ENCODE assay signal across 7 mouse cellular contexts in genomic region chr11:102429551-102429950, GRCm38 (mm10). TPM values are rescaled to one million over a fixed set of nuclear protein-coding genes. Genes with fewer than 3 reads are reported as not detected.
A peak's percentile ranks its signal among the peaks of the same experiment; 100 is the strongest.
DNase-seq lines count a peak whose midpoint lies in the region; ATAC-seq lines count a peak whose summit lies in the region.

No protein-coding gene starts in this region.

- peaks cover 17% of the 10 kb centered on the region for H3K4me1 ChIP-seq in lung, embryonic 16.5 days (replicated peaks; ENCODE audit: control insufficient read depth, insufficient read depth, low read length)
- 0 out of 2 replicates have a peak, but pooled peaks cover 3% of the 10 kb centered on the region for H3K4me1 ChIP-seq in forebrain, embryonic 14.5 days (ENCODE audit: control insufficient read depth, insufficient read depth, low read length)
- H3K4me1 ChIP-seq in liver, embryonic 11.5 days (replicated peaks; ENCODE audit: control insufficient read depth, insufficient read depth, low read length): peaks cover 10% of the 10 kb centered on the region
- H3K4me1 ChIP-seq in stomach, embryonic 15.5 days: peaks cover 17% of the 10 kb centered on the region

- WGBS in lung, embryonic 16.5 days: 28% methylated on average over 3 of the region's 3 CpGs
- WGBS in forebrain, embryonic 14.5 days: 36% methylated on average over 3 of the region's 3 CpGs
- WGBS in liver, embryonic 11.5 days: 24% methylated on average over 3 of the region's 3 CpGs
- 35% methylated on average over 3 of the region's 3 CpGs for WGBS in stomach, embryonic 15.5 days

- H3K9ac ChIP-seq in lung, embryonic 16.5 days (ENCODE audit: low read length): peak overlapping the region; percentile 83
- H3K9ac ChIP-seq in forebrain, embryonic 14.5 days (ENCODE audit: low read length): peak overlapping the region; percentile 64
- H3K9ac ChIP-seq in liver, embryonic 11.5 days (ENCODE audit: low read depth, low read length): peak overlapping the region; percentile 43
- no peak overlapping the region for H3K9ac ChIP-seq in stomach, embryonic 15.5 days

- H3K27me3 ChIP-seq in lung, embryonic 16.5 days (ENCODE audit: control insufficient read depth, insufficient read depth, low read depth, low read length): no peaks in the 10 kb centered on the region
- no peaks in the 10 kb centered on the region for H3K27me3 ChIP-seq in forebrain, embryonic 14.5 days (replicated peaks; ENCODE audit: control insufficient read depth, insufficient read depth, low read length)
- H3K27me3 ChIP-seq in liver, embryonic 11.5 days (replicated peaks; ENCODE audit: control insufficient read depth, insufficient read depth, low read length): no peaks in the 10 kb centered on the region
- H3K27me3 ChIP-seq in stomach, embryonic 15.5 days (replicated peaks): no peaks in the 10 kb centered on the region

- peak overlapping the region; percentile 86 for H3K4me2 ChIP-seq in lung, embryonic 16.5 days (ENCODE audit: low read depth, low read length)
- peak overlapping the region; percentile 100 for H3K4me2 ChIP-seq in forebrain, embryonic 14.5 days (ENCODE audit: low read length)
- H3K4me2 ChIP-seq in liver, embryonic 11.5 days: peak overlapping the region; percentile 97
- H3K4me2 ChIP-seq in stomach, embryonic 15.5 days: peak overlapping the region; percentile 90

- H3K27ac ChIP-seq in lung, embryonic 16.5 days (ENCODE audit: low read length): peak overlapping the region; percentile 45
- H3K27ac ChIP-seq in forebrain, embryonic 14.5 days (ENCODE audit: low read depth, low read length): no peak overlapping the region
- H3K27ac ChIP-seq in liver, embryonic 11.5 days (ENCODE audit: low read depth, low read length): no peak overlapping the region
- peak overlapping the region; percentile 6 for H3K27ac ChIP-seq in stomach, embryonic 15.5 days

- no peaks in the 10 kb centered on the region for H3K36me3 ChIP-seq in lung, embryonic 16.5 days (ENCODE audit: control insufficient read depth, insufficient read depth, low read length)
- H3K36me3 ChIP-seq in forebrain, embryonic 14.5 days (ENCODE audit: control insufficient read depth, insufficient read depth, low read length): peaks cover 11% of the 10 kb centered on the region
- H3K36me3 ChIP-seq in liver, embryonic 11.5 days (ENCODE audit: control insufficient read depth, insufficient read depth, low read length): no peaks in the 10 kb centered on the region
- no peaks in the 10 kb centered on the region; the same call in 1 of the 2 replicates for H3K36me3 ChIP-seq in stomach, embryonic 15.5 days

- H3K9me3 ChIP-seq in lung, embryonic 16.5 days (ENCODE audit: control insufficient read depth, low read length): no peaks in the 10 kb centered on the region
- no peaks in the 10 kb centered on the region for H3K9me3 ChIP-seq in forebrain, embryonic 14.5 days (replicated peaks; ENCODE audit: control insufficient read depth, low read length)
- no peaks in the 10 kb centered on the region for H3K9me3 ChIP-seq in liver, embryonic 11.5 days (ENCODE audit: control insufficient read depth, low read length)
- H3K9me3 ChIP-seq in stomach, embryonic 15.5 days: no peaks in the 10 kb centered on the region

- no peak for DNase-seq in lung, postnatal 4 days
- no peak for DNase-seq in forebrain, embryonic 14.5 days (ENCODE audit: low spot score)
- DNase-seq in liver, embryonic 11.5 days (ENCODE audit: low spot score): no peak
- DNase-seq in right cerebral cortex, postnatal 10 days (ENCODE audit: low spot score in 2 of 2): no peak
- DNase-seq in ovary, adult 18-20 months (ENCODE audit: low spot score): no peak

- no peak for ATAC-seq in lung, embryonic 16.5 days (ENCODE audit: low read depth)
- ATAC-seq in forebrain, embryonic 14.5 days: no peak
- ATAC-seq in liver, embryonic 11.5 days (replicated peaks; ENCODE audit: low FRiP score): no peak
- no peak for ATAC-seq in stomach, embryonic 15.5 days (ENCODE audit: insufficient read depth, low FRiP score, low read depth)

- peak overlapping the region; percentile 78 for H3K4me3 ChIP-seq in lung, embryonic 16.5 days (ENCODE audit: low read length)
- peak overlapping the region; percentile 55 for H3K4me3 ChIP-seq in forebrain, embryonic 14.5 days (ENCODE audit: low read depth, low read length)
- H3K4me3 ChIP-seq in liver, embryonic 11.5 days (ENCODE audit: low read depth, low read length): peak overlapping the region; percentile 63
- peak overlapping the region; percentile 67 for H3K4me3 ChIP-seq in stomach, embryonic 15.5 days (replicated peaks)

RNA-seq across cellular contexts. Expression of gene Grn, which starts 0.6 kb away (rescaled TPM):
- 195 and 201 TPM in 2 replicates for polyA plus RNA-seq in lung, embryonic 16.5 days (2015; fragmentation: Nextera tagmentation; extraction: Ambion mirVana)
- 28.6 and 38.8 TPM in 2 replicates for polyA plus RNA-seq in forebrain, embryonic 14.5 days (2014; fragmentation: Nextera tagmentation; extraction: Ambion mirVana)
- polyA plus RNA-seq in liver, embryonic 11.5 days (2014; fragmentation: Nextera tagmentation; extraction: Ambion mirVana): 68.1 and 69.5 TPM in 2 replicates
- polyA plus RNA-seq in stomach, embryonic 15.5 days (2015; fragmentation: Nextera tagmentation; extraction: Ambion mirVana): 155 and 161 TPM in 2 replicates

RNA-seq across cellular contexts. Expression of gene Fam171a2, which starts 17.9 kb away (rescaled TPM):
- 2.9 and 3.9 TPM in 2 replicates for polyA plus RNA-seq in lung, embryonic 16.5 days (2015; fragmentation: Nextera tagmentation; extraction: Ambion mirVana)
- 26.0 and 27.8 TPM in 2 replicates for polyA plus RNA-seq in forebrain, embryonic 14.5 days (2014; fragmentation: Nextera tagmentation; extraction: Ambion mirVana)
- polyA plus RNA-seq in liver, embryonic 11.5 days (2014; fragmentation: Nextera tagmentation; extraction: Ambion mirVana): 1.8 and 2.0 TPM in 2 replicates
- polyA plus RNA-seq in stomach, embryonic 15.5 days (2015; fragmentation: Nextera tagmentation; extraction: Ambion mirVana): 5.5 and 6.1 TPM in 2 replicates

RNA-seq across cellular contexts. Expression of gene Slc25a39, which starts 21.8 kb away (rescaled TPM):
- polyA plus RNA-seq in lung, embryonic 16.5 days (2015; fragmentation: Nextera tagmentation; extraction: Ambion mirVana): 234 and 252 TPM in 2 replicates
- polyA plus RNA-seq in forebrain, embryonic 14.5 days (2014; fragmentation: Nextera tagmentation; extraction: Ambion mirVana): 145 and 149 TPM in 2 replicates
- 282 and 283 TPM in 2 replicates for polyA plus RNA-seq in liver, embryonic 11.5 days (2014; fragmentation: Nextera tagmentation; extraction: Ambion mirVana)
- 256 and 259 TPM in 2 replicates for polyA plus RNA-seq in stomach, embryonic 15.5 days (2015; fragmentation: Nextera tagmentation; extraction: Ambion mirVana)

RNA-seq across cellular contexts. Expression of gene Rundc3a, which starts 36.3 kb away (rescaled TPM):
- polyA plus RNA-seq in lung, embryonic 16.5 days (2015; fragmentation: Nextera tagmentation; extraction: Ambion mirVana): 1.8 and 2.9 TPM in 2 replicates
- 115 and 125 TPM in 2 replicates for polyA plus RNA-seq in forebrain, embryonic 14.5 days (2014; fragmentation: Nextera tagmentation; extraction: Ambion mirVana)
- polyA plus RNA-seq in liver, embryonic 11.5 days (2014; fragmentation: Nextera tagmentation; extraction: Ambion mirVana): 1.8 and 2.6 TPM in 2 replicates
- 8.8 and 9.2 TPM in 2 replicates for polyA plus RNA-seq in stomach, embryonic 15.5 days (2015; fragmentation: Nextera tagmentation; extraction: Ambion mirVana)

RNA-seq across cellular contexts. Expression of gene Itga2b, which starts 40.4 kb away (rescaled TPM):
- polyA plus RNA-seq in lung, embryonic 16.5 days (2015; fragmentation: Nextera tagmentation; extraction: Ambion mirVana): 12.1 TPM in 2 replicates
- polyA plus RNA-seq in forebrain, embryonic 14.5 days (2014; fragmentation: Nextera tagmentation; extraction: Ambion mirVana): 4.3 and 5.3 TPM in 2 replicates
- polyA plus RNA-seq in liver, embryonic 11.5 days (2014; fragmentation: Nextera tagmentation; extraction: Ambion mirVana): 76.2 and 80.3 TPM in 2 replicates
- 7.3 and 7.8 TPM in 2 replicates for polyA plus RNA-seq in stomach, embryonic 15.5 days (2015; fragmentation: Nextera tagmentation; extraction: Ambion mirVana)

Comparison
In these comparisons a context has a peak if more than half of its experiments do, and no peak if none do; other contexts are left out.
1. H3K27ac ChIP-seq: peak in lung, embryonic 16.5 days (single experiment) and stomach, embryonic 15.5 days (single experiment); none in forebrain, embryonic 14.5 days (single experiment) and liver, embryonic 11.5 days (single experiment).
2. Peak in every context shown above with its lines, with median percentiles within 50 percentile points of each other: H3K4me2 ChIP-seq and H3K4me3 ChIP-seq.